Mouse (Mus musculus): ENCODE results near the gene Irf5.
"Not testable (repeated sequence)": the region's sequence is repeated elsewhere in the genome, so short reads cannot be mapped to it uniquely, and the experiment has no call there.

Irf5 gene

GRCm38 (mm10) chr6:29527361-29528164 lies 1.1 kb downstream of the Irf5 start:
- no peak for DNase-seq (ENCODE audit: low spot score)

- no peak for DNase-seq (ENCODE audit: low spot score)
Measured at GRCm38 (mm10) chr6:29528165-29528505, 1.7 kb downstream of the Irf5 start.

- no peak for DNase-seq (ENCODE audit: low spot score)
Measured at GRCm38 (mm10) chr6:29528561-29529443, 2.4 kb downstream of the Irf5 start.

GRCm38 (mm10) chr6:29529444-29529820 lies 3.0 kb downstream of the Irf5 start:
- DNase-seq (ENCODE audit: low spot score), result no peak

GRCm38 (mm10) chr6:29530050-29530449 lies 3.6 kb downstream of the Irf5 start:
- DNase-seq (ENCODE audit: low spot score), result no peak

- no peak for DNase-seq (ENCODE audit: low spot score)
Measured at GRCm38 (mm10) chr6:29535316-29535715, 8.9 kb downstream of the Irf5 start.

- no peak for DNase-seq (ENCODE audit: low spot score)
Measured at GRCm38 (mm10) chr6:29536651-29537193, 10.3 kb downstream of the Irf5 start.

- DNase-seq (ENCODE audit: low spot score), result no peak
Measured at GRCm38 (mm10) chr6:29537221-29537620, 10.8 kb downstream of the Irf5 start.

GRCm38 (mm10) chr6:29539502-29539901 lies 13.1 kb downstream of the Irf5 start:
- DNase-seq (ENCODE audit: low spot score), result no peak

- DNase-seq (ENCODE audit: low spot score), result no peak
Measured at GRCm38 (mm10) chr6:29540223-29540622, 13.8 kb downstream of the Irf5 start.

GRCm38 (mm10) chr6:29540956-29541355 lies 14.5 kb downstream of the Irf5 start:
- no peak for DNase-seq (ENCODE audit: low spot score)

- no peak for DNase-seq (ENCODE audit: low spot score)
Measured at GRCm38 (mm10) chr6:29545611-29546010, 19.2 kb downstream of the Irf5 start.

- no peak for DNase-seq (ENCODE audit: low spot score)
Measured at GRCm38 (mm10) chr6:29547582-29547981, 21.2 kb downstream of the Irf5 start.

GRCm38 (mm10) chr6:29548086-29548485 lies 21.7 kb downstream of the Irf5 start:
- no peak for DNase-seq (ENCODE audit: low spot score)

GRCm38 (mm10) chr6:29552526-29552925 lies 26.1 kb downstream of the Irf5 start:
- DNase-seq (ENCODE audit: low spot score), result no peak

- no peak for DNase-seq (ENCODE audit: low spot score)
Measured at GRCm38 (mm10) chr6:29557112-29557511, 30.7 kb downstream of the Irf5 start.

GRCm38 (mm10) chr6:29576388-29576787 lies 50.0 kb downstream of the Irf5 start:
- not testable (repeated sequence) for DNase-seq (ENCODE audit: low spot score)

- no peak for DNase-seq (ENCODE audit: low spot score)
Measured at GRCm38 (mm10) chr6:29580770-29581169, 54.3 kb downstream of the Irf5 start.

- DNase-seq (ENCODE audit: low spot score), result no peak
Measured at GRCm38 (mm10) chr6:29581202-29581601, 54.8 kb downstream of the Irf5 start.
